Mouse (Mus musculus) lung, postnatal 0 days (tissue): ENCODE results near the gene Gm20479.

ENCODE experiments used
- CTCF ChIP-seq: IDR thresholded peaks from 2 replicates; pipeline ENCODE4 v1.5.1; 2016; ENCODE audit warnings: antibody characterized with exemption, mild to moderate bottlenecking
- EP300 ChIP-seq: IDR thresholded peaks from 2 replicates; pipeline ENCODE4 v1.6.1; 2016; ENCODE audit warnings: antibody characterized with exemption, mild to moderate bottlenecking, control low read depth

DNA sequence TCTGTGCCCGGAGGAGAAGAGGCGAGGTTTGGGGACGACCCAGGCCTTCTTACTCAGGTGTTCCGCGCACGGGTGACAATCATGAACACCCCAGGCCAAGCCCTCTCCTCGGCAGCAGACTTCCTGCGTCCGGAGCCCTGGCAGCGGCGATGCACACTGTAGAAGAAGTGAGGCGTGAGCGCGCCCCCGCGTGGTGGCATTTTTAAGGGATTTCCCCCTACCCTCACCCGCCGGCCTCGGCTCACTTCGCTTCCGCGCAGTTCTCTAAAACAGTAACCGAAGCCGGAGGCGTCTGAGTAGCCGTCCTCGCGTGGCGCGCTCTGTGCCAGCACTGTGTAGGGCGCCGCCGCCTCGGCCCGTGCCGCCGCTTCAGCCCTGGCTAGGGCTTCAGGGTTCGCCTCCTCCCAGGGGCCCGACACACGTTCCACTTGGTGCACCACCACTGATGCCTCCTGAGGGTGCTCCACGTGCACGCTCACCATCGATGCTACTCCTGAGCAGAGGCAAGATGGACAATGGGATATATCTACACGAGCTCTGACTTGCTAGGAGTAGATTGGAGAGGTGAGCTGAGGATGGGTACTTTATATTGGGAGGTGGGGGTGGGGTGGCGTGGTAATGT, 27.8 kb downstream of the Gm20479 start:
- TF ChIP-seq CTCF, result peak; percentile 85
- TF ChIP-seq EP300, result no peak
